Mouse (Mus musculus) G1E-ER4 (cell line): ENCODE measurements around the gene Cdon. TPM values are rescaled to one million over a fixed set of nuclear protein-coding genes. Genes with fewer than 3 reads are reported as not detected.

ENCODE experiments used
- GATA1 ChIP-seq: IDR thresholded peaks from one replicate; pipeline ENCODE4 v1.8.0; 2012; ENCODE audit warnings: low read length, inconsistent platforms
- polyA plus RNA-seq: library from polyadenylated mRNA; stranded (reverse); fragments of >175 nt; gene quantifications from 2 replicates; pipeline ENCODE4 v1.2.3, GENCODE M21; 2012

The Cdon gene
- 0.03 TPM in 1 of 2 replicates, not detected in the other for polyA plus RNA-seq

- TF ChIP-seq GATA1: no peak
Measured at GRCm38 (mm10) chr9:35420805-35421719, at the start of gene Cdon. Cdon (plus strand) TSS chr9:35421128.

GRCm38 (mm10) chr9:35372324-35373101 lies 48.4 kb upstream of the Cdon start:
- TF ChIP-seq GATA1: no peak

- TF ChIP-seq GATA1: no peak
Measured at GRCm38 (mm10) chr9:35377916-35378315, 43.0 kb upstream of the Cdon start.

DNA sequence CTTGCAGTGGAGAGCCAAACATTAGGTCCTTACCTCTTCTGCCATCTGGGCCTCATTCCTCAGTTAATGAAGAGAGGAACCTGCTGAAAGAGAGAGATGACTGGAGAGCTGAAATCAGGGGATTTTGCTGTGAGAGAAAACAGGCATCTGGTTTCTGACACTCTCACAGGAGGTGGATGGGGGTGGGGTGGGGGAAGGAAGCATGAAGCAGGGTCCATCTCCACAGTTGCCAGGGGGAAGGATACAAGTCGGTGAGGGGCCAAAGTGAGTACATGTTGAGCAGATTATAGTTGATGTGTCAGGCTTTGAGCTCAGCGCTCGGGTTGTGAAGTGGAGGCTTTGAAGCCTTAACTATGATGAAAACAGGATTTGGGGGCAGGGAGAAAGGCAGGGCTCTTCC lies 41.9 kb upstream of the Cdon start:
- TF ChIP-seq GATA1: no peak

GRCm38 (mm10) chr9:35399896-35400295 lies 21.0 kb upstream of the Cdon start:
- TF ChIP-seq GATA1: no peak

DNA sequence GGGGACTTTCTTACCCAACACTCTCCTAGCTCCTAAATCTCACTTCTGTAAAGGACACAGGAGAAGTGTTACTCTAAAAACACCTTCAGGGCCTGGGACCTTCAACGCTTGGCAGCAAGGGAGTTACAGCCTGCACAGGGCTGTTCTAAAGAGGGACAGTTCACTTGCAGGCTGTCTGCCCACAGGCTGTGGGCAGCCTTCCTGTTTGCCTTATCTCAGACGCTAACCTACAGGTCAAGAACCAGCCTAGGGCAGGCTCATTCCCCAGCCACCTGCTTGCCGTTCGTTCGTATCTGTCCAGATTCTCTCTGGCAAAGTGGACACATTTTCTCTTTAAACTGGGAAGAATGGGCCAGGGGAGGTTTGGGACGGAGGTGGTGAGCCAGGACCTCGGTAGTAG lies 20.5 kb upstream of the Cdon start:
- TF ChIP-seq GATA1: no peak

- TF ChIP-seq GATA1: no peak
Measured at GRCm38 (mm10) chr9:35400831-35401230, 20.1 kb upstream of the Cdon start.

DNA sequence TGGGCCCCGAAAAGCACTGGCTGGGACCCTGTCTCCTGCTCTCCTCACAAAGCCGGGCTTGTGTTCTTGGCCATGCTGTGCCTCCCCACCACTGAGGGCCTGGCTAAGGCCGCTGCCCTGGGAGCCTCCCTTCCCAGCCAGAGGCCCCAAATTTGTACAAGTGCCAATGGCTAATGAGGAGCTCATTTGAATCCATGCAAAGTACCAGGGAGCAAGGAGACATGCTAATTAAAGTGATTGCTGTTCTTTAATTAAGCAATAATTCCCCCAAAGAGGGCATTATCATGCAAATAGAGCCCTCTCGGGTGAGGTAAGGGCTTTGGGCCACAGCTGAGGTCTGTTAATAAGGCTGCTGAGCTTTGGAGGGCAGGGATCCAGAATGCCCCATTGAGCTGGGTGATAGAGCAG lies 18.3 kb upstream of the Cdon start:
- no peak for TF ChIP-seq GATA1

- TF ChIP-seq GATA1: no peak
Measured at GRCm38 (mm10) chr9:35403490-35403889, 17.4 kb upstream of the Cdon start.

- no peak for TF ChIP-seq GATA1
Measured at GRCm38 (mm10) chr9:35405038-35405905, 15.7 kb upstream of the Cdon start.

DNA sequence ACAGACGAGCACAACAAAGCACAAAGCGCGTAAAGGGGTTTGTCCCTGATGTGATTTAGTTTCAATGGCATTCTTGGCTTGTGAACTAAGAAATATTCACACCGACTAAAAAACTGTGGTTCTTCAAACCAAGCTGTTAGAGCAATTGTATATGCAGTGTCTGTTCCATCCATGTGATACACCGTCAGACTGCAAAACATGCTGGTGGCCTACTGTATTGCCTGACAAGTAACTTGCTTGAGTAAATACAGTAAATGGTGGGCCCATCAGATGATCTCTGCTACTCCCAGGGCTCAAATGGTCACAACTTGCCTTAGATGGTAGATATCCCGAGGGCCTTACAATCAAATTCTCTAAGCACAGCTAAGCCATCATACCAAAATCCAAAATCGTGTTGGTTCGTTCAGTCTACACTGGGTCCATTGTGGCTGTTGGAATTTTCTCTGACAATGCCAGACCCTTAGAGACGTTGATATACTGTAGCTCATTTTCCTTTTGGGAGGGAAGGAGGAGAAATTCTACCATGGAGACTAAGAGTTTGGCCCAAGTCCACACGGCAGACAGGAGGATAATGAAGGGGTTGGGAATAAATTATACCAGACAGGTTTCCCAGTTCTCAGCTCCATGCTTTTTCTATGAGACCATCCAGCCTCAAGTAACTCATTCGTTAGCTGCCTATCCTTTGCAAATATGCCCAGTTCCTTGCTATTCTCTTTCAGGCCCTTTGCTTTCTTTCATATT lies 9.5 kb upstream of the Cdon start:
- TF ChIP-seq GATA1: no peak

DNA sequence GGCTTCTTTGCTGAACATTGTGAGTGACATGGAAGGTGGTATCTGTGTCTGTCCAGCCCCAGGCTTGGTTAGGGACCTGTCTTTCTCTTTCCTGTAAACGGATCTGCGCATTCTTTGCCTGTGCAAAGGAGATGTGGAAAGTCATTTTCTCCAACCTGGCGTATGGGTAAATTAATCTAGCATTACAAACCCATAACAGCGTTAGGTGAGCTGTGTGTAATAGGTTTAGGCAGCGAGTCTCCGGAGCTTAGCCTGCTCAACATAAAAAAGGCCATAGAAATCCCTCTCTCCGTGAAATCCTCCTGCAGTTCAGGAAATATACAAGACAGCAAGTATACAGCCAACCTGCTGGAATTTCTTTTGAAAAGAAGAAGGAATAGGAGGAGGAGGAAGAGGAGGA lies 9.0 kb upstream of the Cdon start:
- TF ChIP-seq GATA1: no peak

DNA sequence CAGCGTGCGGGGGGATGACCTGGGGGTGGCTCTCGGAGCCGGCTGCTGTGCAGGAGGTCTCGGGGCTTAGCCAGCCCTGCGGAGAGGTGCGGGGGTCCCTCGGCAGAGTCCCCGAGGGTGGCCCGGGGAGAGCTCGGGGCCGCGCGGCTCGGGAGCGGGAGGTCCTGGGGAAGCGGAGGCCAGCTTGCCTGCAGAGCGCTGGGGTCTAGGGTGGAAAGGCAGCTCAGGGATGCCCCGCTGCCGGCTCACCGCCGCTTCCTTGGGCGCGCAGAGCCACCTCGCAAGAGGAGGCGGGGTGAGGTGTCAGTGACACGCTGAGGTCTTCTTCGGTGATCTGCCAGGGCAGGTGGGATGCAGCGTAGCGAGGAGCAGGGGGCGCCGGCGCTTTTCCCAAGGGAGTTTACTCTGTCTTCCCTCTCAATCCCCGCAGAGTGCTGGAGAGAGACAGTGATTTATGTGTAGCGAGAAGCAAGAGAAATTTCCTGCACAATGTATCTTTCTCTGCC lies 855 bp downstream of the Cdon start:
- no peak for TF ChIP-seq GATA1

DNA sequence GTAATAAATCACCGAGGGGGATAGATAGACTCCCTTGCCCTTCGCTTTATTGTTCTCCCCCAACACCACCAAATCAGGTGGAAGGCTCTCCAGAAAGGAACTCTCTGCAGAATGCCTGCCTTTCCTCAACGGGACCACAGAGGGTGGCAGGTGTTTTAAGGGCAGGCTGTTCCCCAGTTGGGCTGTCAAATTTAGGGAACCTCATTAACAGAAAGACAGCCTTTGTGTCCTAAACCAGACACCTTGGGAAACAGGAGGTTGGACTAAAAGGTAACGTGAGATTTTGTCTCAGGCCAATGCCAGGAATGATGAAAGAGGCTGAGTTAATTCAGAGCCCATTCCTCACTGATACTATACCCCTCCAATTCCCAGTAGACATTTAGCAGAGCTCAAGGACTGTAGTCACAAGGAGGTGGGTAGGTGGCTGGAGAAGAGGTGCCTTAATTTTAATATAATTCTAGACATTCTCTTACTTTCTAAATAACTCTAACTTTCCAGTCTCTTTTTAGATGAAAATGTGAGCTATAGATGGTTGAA lies 1.5 kb downstream of the Cdon start:
- TF ChIP-seq GATA1: no peak
